Mouse (Mus musculus) embryonic facial prominence, embryonic 10.5 days (tissue): Measurements from ENCODE around the gene Pabpn1. TPM values are rescaled to one million over a fixed set of nuclear protein-coding genes. Genes with fewer than 3 reads are reported as not detected.

Source experiments
- DNase-seq: peaks from one replicate; pipeline ENCODE4 v3.0.0-alpha.2; 2017; ENCODE audit warnings: low spot score
- H3K27ac ChIP-seq: fragments of 300-500 bp; sonication (generic); replicated peaks from 2 replicates; pipeline ENCODE4 v1.5.1; 2016; ENCODE audit warnings: mild to moderate bottlenecking
- H3K27me3 ChIP-seq: fragments of 300-500 bp; sonication (generic); replicated peaks from 2 replicates; pipeline ENCODE4 v1.6.1; 2016; ENCODE audit warnings: low read depth, mild to moderate bottlenecking; ENCODE audit not compliant: poor library complexity, severe bottlenecking
- H3K36me3 ChIP-seq: fragments of 300-500 bp; sonication (generic); replicated peaks from 2 replicates; pipeline ENCODE4 v1.6.1; 2016; ENCODE audit warnings: mild to moderate bottlenecking, moderate library complexity
- H3K4me1 ChIP-seq: fragments of 300-500 bp; sonication (generic); 2 replicates; pipeline ENCODE4 v1.6.1; 2016
- H3K4me3 ChIP-seq: fragments of 300-500 bp; sonication (generic); 2 replicates; pipeline ENCODE4 v1.5.1; 2016; ENCODE audit warnings: mild to moderate bottlenecking, moderate library complexity
- H3K9me3 ChIP-seq: fragments of 300-500 bp; sonication (generic); 2 replicates; pipeline ENCODE4 v1.6.1; 2016; ENCODE audit warnings: mild to moderate bottlenecking
- WGBS: fragments of 180-500 bp; shearing (Covaris S2); methylation state at CpG from one replicate; pipeline ENCODE4 v1.1.7; 2016; 5-methylcytosine and 5-hydroxymethylcytosine counted together
- polyA plus RNA-seq: library from polyadenylated mRNA; unstranded; fragments of >200 nt; fragmentation: Nextera tagmentation; extraction: Ambion mirVana; gene quantifications from 2 replicates; pipeline ENCODE4 v1.2.1, GENCODE M21; 2016

Gene Pabpn1
- polyA plus RNA-seq, 1 experiment from 2014 or later: 173 TPM

DNA sequence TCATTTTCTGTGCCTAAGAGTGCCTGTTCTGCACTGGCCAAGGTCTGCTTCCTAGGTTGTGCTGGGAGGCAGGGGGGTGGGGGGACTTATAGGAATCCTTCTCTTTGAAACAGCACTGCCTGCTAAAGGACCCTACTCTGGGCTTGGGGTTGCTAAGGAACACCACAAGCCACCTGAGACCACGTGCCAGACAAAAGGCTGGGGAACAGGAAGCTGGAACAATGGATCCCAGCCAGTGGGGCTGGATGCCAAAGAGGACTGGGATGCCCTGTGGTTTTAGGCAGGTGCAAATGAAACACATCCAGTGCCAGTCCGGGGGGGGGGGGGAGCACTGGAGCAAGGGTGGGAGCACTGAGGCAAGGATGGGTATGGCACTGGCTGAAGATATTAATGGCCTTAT lies 38.1 kb downstream of the Pabpn1 start:
- peak overlapping the region; percentile 44; the same call in 1 of the 2 replicates for H3K27ac ChIP-seq
- H3K36me3 ChIP-seq: no peaks in the 10 kb centered on the region
- 30% methylated on average over 2 of the region's 2 CpGs for WGBS
- peaks cover 11% of the 10 kb centered on the region for H3K27me3 ChIP-seq
- H3K4me3 ChIP-seq: no peak overlapping the region
- DNase-seq: no peak
- peaks cover 60% of the 10 kb centered on the region for H3K4me1 ChIP-seq
- no peaks in the 10 kb centered on the region for H3K9me3 ChIP-seq

DNA sequence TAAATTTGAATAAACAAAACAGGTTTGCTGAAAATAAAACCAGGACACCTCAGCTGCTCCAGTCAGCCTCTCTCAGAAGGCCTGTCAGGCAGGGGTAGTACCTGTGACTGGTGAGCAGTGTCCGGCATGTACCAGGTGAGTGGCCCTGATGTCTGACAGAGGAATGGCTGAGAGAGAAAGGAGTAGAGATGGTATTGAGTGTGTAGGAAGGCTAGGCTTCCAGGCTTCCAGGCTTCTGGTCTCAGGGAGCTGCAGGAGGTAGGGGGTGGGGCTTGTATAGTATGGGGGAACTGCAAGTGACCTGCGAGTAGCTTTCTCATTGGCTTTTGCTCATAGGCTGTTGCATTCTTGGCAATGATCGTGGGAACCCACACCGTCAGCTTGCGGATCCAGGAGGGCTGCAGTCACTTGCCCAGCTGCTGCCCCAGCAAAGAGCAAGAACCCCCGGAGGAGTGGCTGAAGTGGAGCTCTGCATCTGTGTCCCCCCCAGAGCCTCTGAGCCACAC lies 40.4 kb downstream of the Pabpn1 start, which contains the start of gene Il25:
TSS of gene Il25 (plus strand) at position 51 of the 506 bp plus-strand sequence.
- H3K4me1 ChIP-seq: peaks cover 51% of the 10 kb centered on the region

DNA sequence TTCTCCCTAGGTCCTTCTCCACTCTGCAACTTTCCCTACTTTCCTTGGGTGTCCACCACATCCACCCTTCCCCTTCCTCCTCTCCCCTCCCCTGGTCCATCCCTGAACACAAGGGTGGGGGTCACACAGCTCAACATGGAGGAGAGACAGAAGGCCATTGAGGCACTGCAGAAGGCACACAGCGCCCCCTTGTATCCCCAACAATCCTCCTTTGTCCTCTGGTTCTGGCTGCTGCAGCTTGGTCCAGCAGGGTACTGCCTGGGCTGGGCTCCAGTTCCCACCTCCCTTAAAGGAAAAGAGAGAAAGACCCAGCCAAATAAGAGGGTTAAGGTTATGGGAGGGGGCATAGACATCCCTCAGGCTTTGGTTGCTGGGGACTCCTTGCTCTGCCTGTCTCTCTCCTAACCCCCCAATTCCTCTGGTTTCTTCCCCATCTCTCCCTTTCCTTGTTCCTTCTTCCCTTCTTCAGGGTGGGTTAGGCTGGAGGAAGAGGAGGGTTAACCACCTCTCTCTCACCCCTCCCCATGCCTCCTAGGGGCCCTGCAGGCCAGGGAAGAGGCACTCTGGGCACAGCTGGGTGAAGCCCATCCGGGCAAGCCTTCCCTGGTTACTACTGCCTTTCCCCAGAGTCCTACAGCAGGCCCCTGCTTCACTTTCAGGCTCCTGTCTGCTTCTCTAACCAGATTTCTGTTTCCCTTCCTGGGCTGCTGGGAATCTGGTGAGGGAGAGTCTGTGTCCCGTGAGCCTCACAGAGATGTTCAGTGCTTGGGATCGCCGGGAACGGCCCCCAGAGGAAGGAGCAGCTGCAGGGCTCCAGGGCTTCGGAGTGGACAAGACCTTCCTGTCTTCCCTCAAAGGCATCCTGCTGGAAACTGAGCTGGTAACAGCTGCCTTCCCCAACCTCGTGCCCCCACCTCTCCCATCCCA lies 43.9 kb downstream of the Pabpn1 start, which contains the start of gene Cmtm5:
TSS of gene Cmtm5 (plus strand) at position 358 of the 927 bp plus-strand sequence.
- H3K9me3 ChIP-seq: no peaks in the 10 kb centered on the region
- peaks cover 38% of the 10 kb centered on the region for H3K4me1 ChIP-seq
- peak; percentile 38 for DNase-seq
- 21% methylated on average over 8 of the region's 8 CpGs for WGBS
- no peaks in the 10 kb centered on the region for H3K36me3 ChIP-seq
- H3K4me3 ChIP-seq: peak within 1 kb of the TSS; percentile 26; the same call in 1 of the 2 replicates
- peak within 1 kb of the TSS; percentile 84 for H3K27ac ChIP-seq
- no peaks in the 10 kb centered on the region for H3K27me3 ChIP-seq

More for the DNA sequence above, 40.4 kb downstream of the Pabpn1 start, which contains the start of gene Il25:
- no peak within 1 kb of the TSS for H3K4me3 ChIP-seq
- peak within 1 kb of the TSS; percentile 49; the same call in 1 of the 2 replicates for H3K27ac ChIP-seq
- no peaks in the 10 kb centered on the region for H3K9me3 ChIP-seq
- H3K27me3 ChIP-seq: peaks cover 11% of the 10 kb centered on the region
- 35% methylated on average over 6 of the region's 6 CpGs for WGBS
- DNase-seq: peak; percentile 20
- H3K36me3 ChIP-seq: no peaks in the 10 kb centered on the region

DNA sequence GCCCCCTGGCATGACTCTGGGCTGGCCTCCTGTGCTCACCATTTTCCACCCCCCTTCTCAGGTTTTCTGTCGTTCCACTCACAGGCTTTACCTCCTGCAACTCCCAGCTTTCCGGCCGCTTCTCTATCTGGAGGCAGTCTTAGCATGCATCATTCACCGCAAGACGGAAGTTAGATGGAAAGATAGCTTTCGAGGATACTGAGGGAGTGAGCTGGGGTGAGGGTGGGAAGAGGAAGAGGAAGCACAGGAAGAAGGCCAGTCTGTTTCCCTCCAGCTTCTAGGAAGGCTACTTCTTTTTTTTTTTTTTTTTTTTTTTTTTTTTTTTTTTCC lies 44.5 kb downstream of the Pabpn1 start:
- Histone ChIP-seq H3K4me1 (peaks cover 34% of the 10 kb centered on the region), H3K36me3 (no peaks in the 10 kb centered on the region), H3K9me3 (no peaks in the 10 kb centered on the region), H3K4me3 (peak overlapping the region; percentile 26; the same call in 1 of the 2 replicates), H3K27me3 (no peaks in the 10 kb centered on the region), H3K27ac (peak overlapping the region; percentile 84)
- DNase-seq: no peak
- 42% methylated on average over 6 of the region's 6 CpGs for WGBS

DNA sequence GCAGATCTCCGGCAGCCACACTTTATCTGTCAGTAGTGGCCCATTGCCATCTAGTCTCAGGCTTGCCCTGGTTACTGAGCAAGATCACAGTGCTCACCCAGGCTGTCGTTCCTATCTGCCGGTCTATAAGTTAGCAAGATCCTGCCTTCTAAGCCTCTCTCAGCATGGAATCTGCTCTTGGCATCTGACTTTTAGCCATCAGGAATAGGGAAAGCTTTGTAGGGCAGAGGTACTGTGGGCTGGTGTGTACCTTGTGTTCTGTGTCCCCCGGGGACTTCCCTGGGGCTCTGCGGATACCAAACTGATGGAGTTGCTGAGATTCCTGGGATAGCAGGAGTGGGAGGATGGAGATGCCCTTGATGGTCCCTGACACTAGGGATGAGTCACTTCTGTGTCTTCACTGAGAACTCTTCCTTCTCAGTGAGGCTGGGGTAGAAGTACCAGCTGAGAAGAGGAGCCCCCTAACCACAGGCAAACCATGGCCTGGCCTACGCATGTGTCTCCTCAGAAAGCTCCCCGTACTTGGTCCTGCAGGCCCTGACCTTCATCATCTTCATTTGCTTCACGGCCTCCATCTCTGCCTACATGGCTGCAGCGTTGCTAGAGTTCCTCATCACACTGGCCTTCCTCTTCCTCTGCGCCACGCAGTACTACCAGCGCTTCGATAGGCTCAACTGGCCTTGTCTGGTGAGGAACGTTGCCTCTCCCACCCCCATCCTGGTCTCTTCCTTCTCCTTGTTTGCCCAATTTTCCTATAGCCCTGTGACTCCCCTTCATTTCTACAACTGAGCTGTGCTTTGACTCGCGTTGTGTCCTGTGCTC lies 45.3 kb downstream of the Pabpn1 start:
- WGBS: 90% methylated on average over 16 of the region's 16 CpGs
- H3K4me1 ChIP-seq: peaks cover 32% of the 10 kb centered on the region
- DNase-seq: no peak
- no peak overlapping the region for H3K27ac ChIP-seq
- H3K9me3 ChIP-seq: no peaks in the 10 kb centered on the region
- H3K36me3 ChIP-seq: no peaks in the 10 kb centered on the region
- H3K4me3 ChIP-seq: no peak overlapping the region
- H3K27me3 ChIP-seq: no peaks in the 10 kb centered on the region

DNA sequence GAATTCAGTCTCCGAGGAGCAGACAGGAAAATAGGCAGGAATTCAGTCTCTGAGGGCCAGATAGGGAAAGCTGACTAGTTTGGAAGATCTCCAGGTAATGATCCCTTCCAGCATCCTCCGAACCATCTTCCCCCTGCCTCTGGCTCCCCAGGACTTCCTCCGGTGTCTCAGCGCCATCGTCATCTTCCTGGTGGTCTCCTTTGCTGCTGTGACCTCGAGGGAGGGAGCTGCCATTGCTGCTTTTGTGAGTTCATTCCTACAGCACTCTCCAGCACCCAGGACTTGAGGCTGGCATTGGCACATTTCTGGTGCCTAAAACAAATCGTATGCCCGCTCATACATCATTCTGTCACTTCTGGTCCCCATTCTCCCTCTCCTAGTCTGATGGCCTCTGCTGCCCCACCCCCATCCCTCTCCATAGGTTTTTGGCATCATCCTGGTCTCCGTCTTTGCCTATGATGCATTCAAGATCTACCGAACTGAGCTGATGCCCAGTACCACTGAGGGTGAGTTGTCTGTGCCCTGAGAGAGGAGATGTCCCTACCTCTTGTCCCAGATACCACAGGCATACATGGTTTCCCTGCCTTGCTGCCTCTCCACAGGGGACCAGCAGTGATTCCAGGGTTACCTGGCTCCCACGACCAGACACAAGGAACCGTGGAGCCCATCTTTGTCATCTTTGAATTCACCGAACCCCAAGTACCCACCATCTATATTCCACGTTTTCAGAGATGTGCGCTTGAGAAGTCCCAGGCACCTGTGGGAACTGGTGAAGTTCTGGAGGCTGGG lies 46.3 kb downstream of the Pabpn1 start:
- H3K4me1 ChIP-seq: peaks cover 22% of the 10 kb centered on the region
- H3K27me3 ChIP-seq: no peaks in the 10 kb centered on the region
- no peak overlapping the region for H3K4me3 ChIP-seq
- no peaks in the 10 kb centered on the region for H3K36me3 ChIP-seq
- 76% methylated on average over 15 of the region's 15 CpGs for WGBS
- no peak overlapping the region for H3K27ac ChIP-seq
- H3K9me3 ChIP-seq: no peaks in the 10 kb centered on the region
- DNase-seq: no peak

DNA sequence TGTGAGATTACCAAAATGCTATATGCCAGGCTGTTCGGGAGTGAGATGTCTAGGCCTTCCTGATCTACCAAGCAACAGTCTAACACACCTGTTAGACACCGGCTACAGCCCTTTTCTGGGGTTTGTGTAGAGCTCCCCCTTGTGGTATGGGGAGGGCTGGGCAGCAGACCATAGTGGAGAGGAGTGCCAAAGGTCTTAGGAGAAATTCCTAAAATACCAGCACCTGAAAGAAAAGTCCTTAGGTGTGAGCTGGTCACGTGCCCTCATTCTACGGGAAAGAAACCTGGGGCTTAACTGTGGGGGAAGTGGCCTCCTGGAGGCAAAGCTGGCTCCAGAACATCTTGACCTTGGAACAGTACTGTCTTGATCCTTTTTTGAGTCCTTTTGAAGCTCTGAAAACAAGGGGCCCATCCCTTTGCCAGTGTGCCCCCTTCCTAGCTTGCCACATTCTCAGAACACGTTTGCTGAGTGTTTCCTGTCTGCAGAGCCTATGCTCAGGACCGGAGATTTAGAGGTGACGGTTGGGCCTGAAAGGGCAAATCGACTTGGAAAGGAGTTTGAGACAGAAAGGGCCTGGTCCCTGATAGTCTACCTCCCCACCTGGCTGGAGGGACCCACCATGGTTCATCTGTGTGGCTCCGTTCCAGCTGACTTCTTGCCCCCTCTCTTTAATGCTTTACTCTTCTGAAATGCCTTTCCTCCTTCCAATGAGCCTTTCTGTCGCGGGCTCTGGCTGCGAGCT lies 47.3 kb downstream of the Pabpn1 start:
- 51% methylated on average over 12 of the region's 12 CpGs for WGBS
- Histone ChIP-seq H3K9me3 (no peaks in the 10 kb centered on the region), H3K36me3 (no peaks in the 10 kb centered on the region)

DNA sequence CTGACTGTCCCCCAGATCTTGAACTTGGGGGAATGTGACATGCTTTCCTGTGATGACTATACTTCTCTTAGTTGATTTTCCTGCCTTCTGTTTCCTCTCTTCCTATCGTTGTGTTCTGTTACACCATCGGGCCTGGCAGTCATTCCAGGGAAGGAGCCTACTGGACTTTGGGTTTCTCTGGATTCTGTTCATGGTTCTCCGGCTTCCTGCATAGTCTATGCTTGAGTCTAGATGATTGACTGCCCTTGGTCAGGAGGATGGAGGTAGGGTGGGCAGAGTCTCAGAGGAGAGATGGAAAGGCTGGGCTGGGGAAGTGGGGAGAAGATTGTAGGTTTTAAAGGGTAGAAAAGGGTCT lies 47.9 kb downstream of the Pabpn1 start:
- WGBS: 75% methylated on average over 3 of the region's 3 CpGs
- H3K9me3 ChIP-seq: no peaks in the 10 kb centered on the region
- H3K4me3 ChIP-seq: no peak overlapping the region
- no peak for DNase-seq
- no peaks in the 10 kb centered on the region for H3K27me3 ChIP-seq
- H3K4me1 ChIP-seq: peaks cover 20% of the 10 kb centered on the region
- no peak overlapping the region for H3K27ac ChIP-seq
- no peaks in the 10 kb centered on the region for H3K36me3 ChIP-seq

More for the DNA sequence above, 47.3 kb downstream of the Pabpn1 start:
- Histone ChIP-seq H3K27me3 (no peaks in the 10 kb centered on the region), H3K4me3 (no peak overlapping the region; the same call in 1 of the 2 replicates), H3K4me1 (peaks cover 22% of the 10 kb centered on the region), H3K27ac (no peak overlapping the region)
- DNase-seq: peak; percentile 79

DNA sequence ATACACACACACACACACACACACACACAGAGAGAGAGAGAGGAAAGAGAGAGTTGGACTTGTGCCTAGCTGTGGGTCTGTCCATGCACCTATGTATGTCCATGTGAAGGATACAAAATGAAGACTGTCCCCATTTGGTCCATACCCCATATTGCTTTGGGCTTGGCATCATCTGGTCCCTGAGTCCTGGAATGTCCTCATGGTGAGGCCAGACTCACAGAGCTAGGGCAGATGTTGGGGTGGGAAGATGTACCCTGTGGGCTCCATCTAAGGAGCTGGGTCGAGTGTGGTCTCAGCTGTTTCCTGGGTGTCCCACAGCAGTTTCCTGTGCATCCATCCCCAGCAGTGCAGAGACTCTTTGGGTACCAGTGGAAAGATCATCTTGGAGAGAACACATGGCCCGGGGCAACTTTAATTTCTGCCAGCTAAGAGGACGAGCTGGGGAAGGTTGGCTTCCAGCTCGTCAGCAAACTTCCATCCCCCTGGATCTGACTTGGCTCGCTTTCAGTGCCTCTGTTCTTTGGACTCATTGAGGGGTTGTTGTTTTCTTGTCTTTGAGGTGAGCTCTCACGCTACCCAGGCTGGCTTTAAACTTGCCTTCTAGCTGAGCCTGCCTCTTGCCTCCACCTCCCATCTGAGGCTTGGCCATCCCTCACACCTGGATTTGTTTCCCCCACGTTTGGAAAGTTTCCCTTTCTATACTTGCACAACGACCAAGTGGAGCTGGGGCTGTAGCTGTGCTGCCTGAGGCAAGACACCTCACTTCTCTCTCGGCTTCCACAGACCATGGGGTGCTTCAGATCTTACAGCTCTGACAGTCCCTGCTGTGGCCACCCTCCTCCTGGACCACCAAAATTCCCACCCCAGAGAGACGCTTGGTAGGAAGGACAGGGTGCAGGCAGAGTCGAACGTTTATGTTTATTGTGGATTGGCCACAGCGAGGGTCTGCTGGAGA lies 49.0 kb downstream of the Pabpn1 start:
- no peak for DNase-seq
- peaks cover 12% of the 10 kb centered on the region for H3K4me1 ChIP-seq
- H3K27me3 ChIP-seq: no peaks in the 10 kb centered on the region
- H3K4me3 ChIP-seq: no peak overlapping the region
- H3K36me3 ChIP-seq: no peaks in the 10 kb centered on the region
- 70% methylated on average over 13 of the region's 13 CpGs for WGBS
- no peaks in the 10 kb centered on the region for H3K9me3 ChIP-seq
- H3K27ac ChIP-seq: no peak overlapping the region

DNA sequence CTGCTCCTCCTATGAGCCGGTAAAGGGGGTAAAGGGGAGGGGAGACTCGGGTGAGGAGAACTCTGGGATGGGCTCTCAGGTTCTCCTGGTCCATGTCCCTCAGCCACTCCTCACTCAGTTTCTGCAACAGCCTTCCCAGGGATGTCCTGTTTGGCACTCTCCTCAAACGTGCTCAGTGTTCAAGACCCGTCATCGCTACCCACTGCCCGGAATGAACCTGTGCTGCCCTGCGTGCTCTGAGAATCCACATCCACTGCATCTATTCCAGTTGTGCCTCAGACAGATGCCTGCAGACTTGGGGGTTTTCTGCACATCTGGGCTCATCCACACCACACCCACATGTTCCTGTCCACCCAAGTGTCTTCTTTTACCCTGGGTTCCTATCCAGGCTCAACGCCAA lies 50.2 kb downstream of the Pabpn1 start:
- no peaks in the 10 kb centered on the region for H3K27me3 ChIP-seq
- H3K9me3 ChIP-seq: no peaks in the 10 kb centered on the region
- no peak for DNase-seq
- H3K4me1 ChIP-seq: peaks cover 6% of the 10 kb centered on the region; the same call in 1 of the 2 replicates
- WGBS: 86% methylated on average over 8 of the region's 8 CpGs
- H3K36me3 ChIP-seq: no peaks in the 10 kb centered on the region
- H3K27ac ChIP-seq: no peak overlapping the region
- H3K4me3 ChIP-seq: no peak overlapping the region
